Mouse (Mus musculus) monocyte, adult 5-6 weeks (primary cell): ENCODE measurements at regions not wholly inside any gene's neighbourhood (a gene's known extent, or its start where the extent isn't known, plus 50 kb on each side); places are given as distances from the start of the nearest gene placed in this dataset.

Experiments
- ATAC-seq: fragments of 153-309, 156-312 bp; replicated peaks from 2 replicates; pipeline ENCODE4 v1.8.0; 2017; ENCODE audit warnings: mild to moderate bottlenecking; ENCODE audit not compliant: low TSS enrichment, insufficient number of reproducible peaks, severe bottlenecking, poor library complexity, low FRiP score

DNA sequence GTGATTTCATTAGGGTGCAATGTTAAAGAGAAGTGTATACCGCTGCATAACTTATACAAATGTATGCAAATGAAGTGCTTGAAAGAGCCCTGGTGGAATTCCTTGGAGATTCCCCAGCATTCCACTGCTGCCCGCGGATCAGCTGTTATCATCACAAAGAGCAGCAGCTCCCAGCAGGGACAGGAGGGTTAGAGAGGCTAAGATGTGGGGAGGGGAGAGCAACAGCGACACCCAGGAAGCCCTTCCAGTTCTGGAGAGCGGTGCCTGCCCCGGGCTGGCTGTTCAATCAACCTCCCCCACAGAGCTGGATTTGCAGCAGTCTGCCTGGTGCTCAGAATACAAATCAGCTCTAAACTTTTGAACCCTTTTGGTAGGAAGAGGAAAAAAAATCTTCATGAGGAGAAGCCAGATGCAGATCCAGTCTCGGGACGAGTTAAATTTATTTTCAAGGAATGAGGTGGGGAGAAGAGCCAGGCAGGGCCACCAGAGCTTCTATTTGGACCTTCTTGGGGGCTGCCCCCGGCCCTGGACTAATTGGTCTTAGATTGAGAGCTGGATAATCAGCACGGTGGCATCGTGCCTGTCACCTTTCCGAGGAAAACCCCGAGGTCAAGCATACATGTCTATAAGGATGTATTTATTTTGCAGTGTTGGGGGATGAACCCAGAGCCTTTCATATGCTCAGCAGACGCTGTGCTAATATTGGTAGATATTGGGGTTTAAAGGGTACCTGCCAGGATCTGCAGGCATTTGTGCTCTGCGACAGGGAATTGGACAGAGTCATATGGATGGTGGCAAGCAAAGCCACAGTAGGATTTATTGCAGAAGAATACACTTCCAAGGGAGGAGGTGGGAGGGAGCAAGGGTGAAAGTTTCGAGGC is 344.7 kb downstream of the Eipr1 start:
- ATAC-seq, result no peak

GRCm38 (mm10) chr12:29100042-29100570 is 348.5 kb downstream of the Eipr1 start:
- ATAC-seq, result no peak

DNA sequence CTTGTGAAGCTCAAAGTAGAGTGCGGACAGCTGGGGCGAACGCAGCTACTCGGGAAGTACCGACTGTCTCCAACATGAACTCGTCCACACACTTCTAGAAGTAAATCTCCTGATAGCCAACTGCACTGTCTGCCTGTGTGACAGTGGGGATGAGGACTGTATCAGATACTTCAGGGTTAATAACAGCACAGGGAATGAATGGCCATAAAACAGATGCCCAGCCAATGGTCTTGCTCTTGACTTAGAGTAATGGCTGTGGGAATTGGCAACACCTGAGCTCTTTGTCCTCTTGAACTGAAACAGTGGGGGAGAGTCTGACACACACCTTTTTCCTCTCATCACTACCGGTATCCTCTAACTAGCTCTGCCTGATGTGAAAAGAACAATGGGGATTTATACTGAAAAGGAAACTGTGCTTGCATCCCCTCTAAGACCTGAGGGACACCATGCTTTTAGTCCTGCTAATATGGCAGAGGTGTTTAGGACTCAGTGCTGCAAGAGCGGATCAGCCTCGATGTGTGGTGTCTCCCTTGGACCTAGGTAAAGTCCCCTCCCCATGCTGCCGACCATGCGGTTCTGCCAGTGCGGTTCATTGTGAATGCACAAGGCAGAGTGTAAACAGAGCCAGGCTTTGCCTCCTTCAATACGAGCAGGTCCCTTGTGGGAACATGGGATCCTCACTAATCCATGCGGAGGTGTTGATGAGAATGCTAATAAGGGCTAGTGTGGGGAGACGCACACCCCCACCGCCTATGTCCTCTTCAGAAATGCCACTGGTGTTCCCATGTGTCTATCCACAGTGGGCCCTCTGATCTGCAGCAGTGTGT is 355.5 kb downstream of the Eipr1 start:
- ATAC-seq, result no peak

GRCm38 (mm10) chr12:29107720-29108051 is 356.1 kb downstream of the Eipr1 start:
- no peak for ATAC-seq

GRCm38 (mm10) chr12:29118336-29118735 is 366.7 kb downstream of the Eipr1 start:
- ATAC-seq, result no peak

- no peak for ATAC-seq
These were observed 369.6 kb downstream of the Eipr1 start for GRCm38 (mm10) chr12:29121159-29121558.

GRCm38 (mm10) chr12:29122931-29123330 is 371.3 kb downstream of the Eipr1 start:
- ATAC-seq, result no peak

- no peak for ATAC-seq
These were observed 372.6 kb downstream of the Eipr1 start for GRCm38 (mm10) chr12:29124079-29124668.

GRCm38 (mm10) chr12:29128844-29129243 is 377.2 kb downstream of the Eipr1 start:
- ATAC-seq, result no peak

DNA sequence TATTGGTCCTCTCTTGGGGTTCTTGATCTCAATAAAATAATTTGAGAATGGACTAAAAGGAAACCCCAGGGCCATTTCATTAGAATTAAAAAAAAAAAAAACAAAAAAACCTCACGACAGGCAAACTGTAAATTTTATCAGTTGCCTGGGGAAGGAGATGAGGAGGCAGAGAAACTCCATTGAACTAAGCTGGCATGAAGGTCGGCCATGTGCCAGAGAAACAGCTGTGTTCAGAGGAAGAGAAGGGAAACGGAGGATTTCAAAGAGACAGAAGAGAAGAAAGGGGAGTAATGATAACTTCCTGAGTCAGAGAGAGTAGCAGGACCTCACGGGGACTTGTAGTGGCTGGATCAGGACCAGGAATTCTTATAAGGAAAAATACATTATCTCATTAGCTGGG is 377.7 kb downstream of the Eipr1 start:
- ATAC-seq, result no peak

DNA sequence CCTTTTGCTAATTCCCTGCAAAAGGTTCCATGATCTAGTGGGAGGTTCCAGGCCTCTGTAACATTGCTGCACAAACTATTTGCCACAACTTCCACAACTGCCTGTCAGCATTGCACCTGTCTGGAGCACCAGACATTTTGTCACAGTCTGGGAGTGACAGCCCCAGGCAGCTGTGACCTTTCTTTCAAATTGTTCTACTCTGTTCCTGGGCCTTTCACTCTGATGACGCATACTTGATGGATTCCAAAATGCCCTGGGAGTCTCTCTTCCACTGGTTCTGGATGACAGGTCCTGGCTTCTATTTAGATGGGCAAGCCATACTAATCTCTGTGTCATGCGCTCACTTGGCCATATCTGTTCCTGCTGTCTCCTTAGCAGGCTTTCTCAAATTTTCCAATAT is 382.7 kb downstream of the Eipr1 start:
- ATAC-seq, result no peak

DNA sequence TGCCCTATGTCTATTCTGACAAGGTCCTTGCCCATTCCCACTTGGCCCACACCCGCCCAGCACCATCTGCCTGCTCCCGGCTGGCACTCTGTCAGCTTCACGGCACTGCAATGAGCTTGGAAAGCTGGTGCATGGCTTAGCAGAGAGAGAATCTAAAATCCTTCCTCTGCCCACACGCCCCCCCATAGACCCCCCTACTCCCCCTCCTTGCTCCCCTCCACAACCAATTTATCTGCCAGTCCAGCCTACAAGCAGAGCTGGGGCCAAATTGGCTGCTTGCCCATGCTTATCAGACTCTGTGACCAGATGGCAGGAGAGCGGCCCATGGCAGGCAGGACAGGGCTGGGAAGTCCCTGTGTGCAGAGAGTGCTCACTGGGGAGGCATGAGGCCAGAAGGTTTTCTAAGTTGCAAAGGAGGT is 385.3 kb downstream of the Eipr1 start:
- no peak for ATAC-seq

DNA sequence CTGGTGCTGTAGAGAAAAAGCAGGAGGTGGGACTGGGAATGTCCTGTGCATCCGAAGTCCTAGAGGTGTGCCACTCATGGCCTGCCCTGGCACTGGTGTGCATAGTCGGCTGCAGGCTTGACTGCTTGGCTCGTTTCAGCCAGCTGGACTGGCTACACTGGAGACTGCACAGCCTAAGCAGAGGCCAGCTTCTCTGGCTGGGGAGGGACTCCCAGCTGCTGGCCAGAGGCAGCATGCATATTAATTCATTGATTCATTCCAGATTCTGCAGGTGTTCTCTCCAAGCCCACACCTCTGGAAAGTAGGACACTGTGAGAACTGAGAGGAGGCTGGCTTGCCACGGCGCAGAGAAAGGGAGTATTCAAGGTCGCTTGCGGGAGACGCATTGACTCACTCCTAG is 385.9 kb downstream of the Eipr1 start:
- ATAC-seq, result no peak

DNA sequence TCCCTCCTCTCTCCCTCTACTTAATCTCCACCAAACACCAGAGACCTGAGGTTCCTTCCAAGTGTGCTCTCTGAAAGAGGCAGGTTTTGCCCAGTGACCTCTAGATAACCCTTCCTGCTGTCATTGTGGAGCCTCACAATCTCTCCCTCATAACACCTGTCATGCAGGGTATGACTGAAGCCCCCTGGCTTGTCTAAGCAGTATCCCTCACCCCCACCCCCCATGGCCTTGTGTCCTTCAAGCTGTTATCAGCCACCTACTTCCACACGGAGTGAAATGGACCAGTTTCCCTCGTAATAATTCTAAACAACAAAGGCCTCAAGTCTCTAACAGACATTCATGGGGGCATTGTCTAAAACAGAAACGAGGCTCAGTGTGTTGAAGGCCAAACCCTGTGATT is 387.6 kb upstream of the Myt1l start:
- no peak for ATAC-seq

GRCm38 (mm10) chr12:29141132-29141531 is 387.1 kb upstream of the Myt1l start:
- no peak for ATAC-seq

GRCm38 (mm10) chr12:29141855-29142254 is 386.3 kb upstream of the Myt1l start:
- ATAC-seq, result no peak

DNA sequence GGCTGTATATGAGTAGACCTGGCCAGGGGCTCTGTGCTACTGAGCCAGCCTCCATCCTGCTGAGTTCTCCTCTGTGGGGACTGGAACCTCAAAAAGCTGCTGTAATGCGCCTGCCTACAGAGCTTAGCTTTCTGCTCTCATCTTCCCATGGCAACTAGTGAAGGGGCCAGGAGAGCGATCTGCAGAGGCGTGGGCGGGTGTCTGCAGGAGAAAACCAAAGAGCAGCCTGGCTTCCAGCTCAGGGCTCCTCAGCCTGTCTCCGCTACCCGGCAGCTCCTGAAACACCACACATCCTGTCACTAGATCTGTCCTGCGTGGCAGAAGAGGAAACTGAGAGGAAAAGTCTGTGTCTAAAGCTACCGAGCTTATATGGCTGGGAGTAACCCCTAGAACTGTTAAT is 384.9 kb upstream of the Myt1l start:
- no peak for ATAC-seq

GRCm38 (mm10) chr12:29160920-29161319 is 367.3 kb upstream of the Myt1l start:
- no peak for ATAC-seq

DNA sequence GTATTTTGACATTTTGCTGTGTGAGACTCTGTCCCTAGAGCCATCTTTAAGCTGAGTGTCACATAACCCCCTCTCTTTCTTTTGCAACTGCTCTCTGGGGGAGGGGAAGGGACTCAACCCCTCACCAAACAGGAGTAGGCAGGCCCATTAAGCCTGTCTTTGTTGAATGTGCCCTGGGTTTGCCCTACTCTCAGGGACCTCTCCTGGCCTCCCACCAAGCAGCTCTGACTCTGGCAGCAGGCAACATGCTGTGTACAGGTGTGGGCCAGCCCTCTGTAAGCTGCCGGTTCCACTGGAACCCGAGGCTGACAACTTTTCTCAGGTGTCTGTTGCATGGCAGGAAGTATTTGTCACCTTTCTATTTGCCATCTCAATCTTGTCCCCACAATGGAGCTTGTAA is 366.6 kb upstream of the Myt1l start:
- ATAC-seq, result no peak
